Mouse (Mus musculus): ENCODE data around the gene Rgs9bp. TPM values are rescaled to one million over a fixed set of nuclear protein-coding genes. Genes with fewer than 3 reads are reported as not detected.

Gene Rgs9bp
- total RNA-seq (2023) = under 1 TPM in 1 of 2 experiments, not detected in 1; 0.06 TPM

DNA sequence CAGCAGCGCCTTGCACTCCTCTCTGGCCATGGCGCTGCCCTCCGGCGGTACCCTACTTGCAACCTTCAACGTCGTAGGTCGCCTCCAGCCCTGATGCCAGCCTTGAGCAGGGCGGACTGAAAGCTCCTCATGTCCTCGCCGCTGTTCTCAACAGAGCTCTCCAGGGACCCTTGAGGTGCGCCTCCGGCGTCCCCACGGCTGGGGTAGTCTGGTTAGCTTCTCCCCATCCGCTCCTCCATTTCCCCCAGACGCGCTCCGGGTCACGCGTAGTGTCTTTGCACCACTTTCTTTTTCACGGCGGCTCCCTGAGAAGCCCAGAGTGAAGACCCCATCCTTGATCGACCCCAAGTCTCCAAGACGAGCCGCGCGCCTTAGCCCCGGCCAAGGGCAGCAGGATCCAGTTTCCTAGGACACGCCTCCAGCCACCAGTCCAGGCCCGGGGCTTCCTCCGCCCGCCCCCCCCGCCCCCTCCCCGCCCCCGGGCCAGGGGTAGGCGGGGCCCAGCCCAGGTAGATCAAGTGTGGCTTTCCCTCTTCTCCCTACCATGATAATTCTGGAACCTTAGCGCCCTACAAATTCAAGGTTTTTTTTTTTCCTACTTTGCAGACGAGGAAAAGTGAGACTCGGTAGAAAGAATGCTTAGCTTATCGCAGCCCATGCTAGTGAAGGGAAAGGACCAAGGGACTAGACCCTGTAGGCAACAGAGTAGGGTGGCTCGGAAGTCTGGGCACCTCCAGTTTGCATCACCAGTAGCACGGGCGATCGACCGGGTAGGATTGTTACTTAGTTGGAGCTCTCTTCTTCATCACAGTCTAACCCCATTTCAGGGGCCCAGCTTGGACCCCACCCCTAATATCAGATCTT, at the start of gene Rgs9bp:
Rgs9bp (minus strand) TSS at position 392 of the 864 bp plus-strand sequence.

DNA sequence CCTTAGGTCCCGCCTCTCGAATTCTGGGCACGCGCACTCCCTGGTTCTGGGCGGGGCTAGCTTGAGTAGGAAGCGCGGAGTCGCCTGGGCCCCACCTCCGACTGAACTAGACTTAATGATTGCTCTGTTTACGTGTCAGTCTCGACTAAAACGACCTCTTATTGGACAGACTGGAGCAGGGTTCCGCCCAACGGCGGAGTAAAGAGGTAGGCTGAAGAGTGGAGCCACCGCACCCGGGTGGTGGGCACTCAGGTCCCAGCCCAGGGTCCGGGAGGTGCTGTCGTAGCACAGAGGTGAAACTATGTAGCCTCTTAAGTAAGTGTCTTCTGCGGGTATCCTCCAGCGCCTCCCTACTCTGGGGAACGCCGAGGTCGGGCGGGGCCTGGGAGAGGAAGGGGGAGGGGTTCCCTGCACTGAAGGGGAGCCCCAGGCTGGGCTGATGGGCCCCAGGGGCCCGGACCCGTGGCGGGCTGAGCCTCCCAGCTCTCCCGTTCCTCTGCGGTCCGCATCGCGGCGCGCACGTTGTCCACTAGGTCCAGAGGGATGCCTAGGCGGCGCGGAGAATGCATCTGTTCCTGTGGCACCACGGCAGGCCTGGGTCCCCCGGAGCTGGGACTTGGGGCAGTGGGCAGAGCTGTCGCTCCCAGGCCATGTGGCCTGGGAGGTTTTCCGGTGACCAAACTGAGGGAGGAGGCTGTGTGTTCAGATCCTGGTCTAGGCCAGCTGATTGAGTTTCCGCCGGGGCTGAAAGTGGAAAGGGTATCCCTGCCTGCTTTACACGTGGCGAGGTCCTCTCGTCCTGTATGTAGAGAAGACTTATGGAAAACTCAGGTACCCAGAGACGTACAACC, 898 bp upstream of the Rgs9bp start, which contains the start of gene Ankrd27:
Ankrd27 (plus strand) TSS at position 190 of the 851 bp plus-strand sequence.

DNA sequence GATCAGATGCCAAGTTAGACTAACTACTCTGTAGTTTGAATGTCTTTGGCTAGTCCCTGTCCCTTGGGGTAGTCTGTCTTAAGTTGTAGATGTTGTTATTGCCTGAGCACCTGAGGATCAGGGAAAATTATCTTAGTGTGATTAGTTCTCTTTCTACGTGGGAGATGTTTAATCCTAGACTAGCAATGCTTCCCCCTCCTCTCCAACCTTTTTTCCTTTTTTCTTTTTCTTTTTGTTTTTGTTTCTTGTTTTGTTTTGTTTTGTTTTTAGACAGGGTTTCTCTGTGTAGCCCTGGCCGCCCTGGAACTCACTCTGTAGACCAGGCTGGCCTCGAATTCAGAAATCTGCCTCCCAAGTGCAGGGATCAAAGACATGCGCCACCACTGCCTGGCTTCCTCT, 29.2 kb downstream of the Rgs9bp start, which contains the start of gene Nudt19:
Nudt19 (minus strand) TSS at position 100 of the 399 bp plus-strand sequence.

DNA sequence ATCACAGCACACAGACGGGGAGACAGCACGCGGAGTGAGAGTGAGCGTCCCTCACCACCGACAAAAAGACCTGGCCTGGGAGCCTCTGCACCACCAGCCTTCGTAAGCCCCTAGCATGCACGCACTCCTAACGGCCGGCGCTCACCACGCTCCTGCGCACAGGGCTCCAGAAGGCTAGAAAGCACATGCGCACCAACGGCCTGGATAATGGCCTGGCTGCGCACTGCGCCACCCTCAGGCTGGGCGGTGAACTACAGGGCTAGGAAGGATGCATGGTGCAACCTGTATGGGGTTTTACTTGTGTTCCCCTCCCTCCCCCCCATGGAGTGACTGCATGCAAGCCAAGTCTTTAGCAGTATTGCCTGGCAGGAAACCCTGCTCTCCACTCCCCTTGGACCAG, 47.8 kb downstream of the Rgs9bp start, which contains the start of gene Tdrd12:
Tdrd12 (minus strand) TSS at position 184 of the 400 bp plus-strand sequence.

Other genes with a start within 250 kb of the Rgs9bp start
- gene Faap24, start 188.7 kb downstream of the Rgs9bp start, total RNA-seq (2023) = 1 to 10 TPM; 4.9 to 6.7 TPM
- 1 to 10 TPM; 6.1 to 7.4 TPM for gene Cep89, start 188.5 kb downstream of the Rgs9bp start, total RNA-seq (2023)
- gene Slc7a9, start 136.8 kb downstream of the Rgs9bp start, total RNA-seq (2023) = not detected
- not detected for gene Tdrd12, start 47.8 kb downstream of the Rgs9bp start, total RNA-seq (2023)
- 10 to 100 TPM; 12.9 to 13.7 TPM for gene Nudt19, start 29.3 kb downstream of the Rgs9bp start, total RNA-seq (2023)
- gene Ankrd27, start 662 bp upstream of the Rgs9bp start, total RNA-seq (2023) = 10 to 100 TPM; 30.3 to 35.3 TPM
- gene Pdcd5, start 61.9 kb upstream of the Rgs9bp start, total RNA-seq (2023) = 10 to 100 TPM; 37.1 to 42.2 TPM
- gene Dpy19l3, start 168.9 kb upstream of the Rgs9bp start, total RNA-seq (2023) = 10 to 100 TPM; 15.9 to 18.9 TPM
- 1 to 10 TPM; 2.4 to 2.6 TPM for gene Zfp507, start 217.4 kb upstream of the Rgs9bp start, total RNA-seq (2023)